Mouse (Mus musculus) layer of hippocampus, postnatal 14 days (tissue): ENCODE measurements at regions not wholly inside any gene's neighbourhood (a gene's known extent, or its start where the extent isn't known, plus 50 kb on each side); places are given as distances from the start of the nearest gene placed in this dataset.
A peak's percentile ranks its signal among the peaks of the same experiment; 100 is the strongest.

Source experiments
- DNase-seq, 2 experiments: peaks; one replicate each; pipeline ENCODE4 v3.0.0; 2021 to 2022; ENCODE audit warnings: low spot score in 2 of 2, mixed read lengths in 1 of 2

DNA sequence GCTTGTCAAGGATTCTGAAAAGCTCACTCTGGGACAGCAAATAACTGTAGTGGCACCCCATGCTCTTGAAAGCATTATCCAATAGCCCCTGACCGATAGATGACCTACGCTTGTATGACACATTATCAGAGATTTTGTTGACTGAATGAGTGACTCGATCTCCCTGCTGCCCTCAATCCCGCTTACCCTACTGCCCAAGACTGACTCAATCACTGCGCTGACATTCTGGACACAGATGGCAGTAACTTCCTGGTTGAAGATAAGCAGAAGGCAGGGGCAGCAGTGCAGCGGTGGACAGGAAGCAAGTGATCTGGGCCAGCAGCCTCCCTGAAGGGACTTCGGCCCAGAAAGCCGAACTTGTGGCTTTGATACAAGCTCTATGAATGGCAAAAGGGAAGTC lies 248.7 kb upstream of the Tpk1 start:
- no peak for DNase-seq

GRCm38 (mm10) chr6:43885992-43886391 lies 219.9 kb upstream of the Tpk1 start:
- no peak for DNase-seq

DNA sequence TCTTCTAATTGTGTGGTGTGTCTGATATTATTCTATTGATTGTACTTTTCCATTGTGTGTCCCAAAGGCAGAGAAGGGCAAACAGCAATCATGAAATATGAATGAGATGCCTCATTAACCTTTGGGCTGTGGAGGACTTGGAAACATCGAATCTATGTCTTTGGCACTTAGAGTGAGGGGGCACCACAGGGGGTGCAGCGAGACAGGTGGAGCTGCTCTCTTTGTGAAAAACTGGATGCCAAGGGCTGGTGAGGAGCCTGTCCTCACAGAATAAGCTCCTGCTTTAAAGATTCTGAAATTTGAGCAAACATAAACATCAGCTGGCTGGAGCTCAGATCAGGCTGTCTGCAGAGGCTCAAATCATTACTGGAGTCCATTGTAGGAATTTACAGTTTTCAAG lies 210.6 kb upstream of the Tpk1 start:
- DNase-seq = no peak

- peak in 1 of 2 experiments; percentile 34 for DNase-seq
Observed at GRCm38 (mm10) chr6:43859406-43859805, 193.3 kb upstream of the Tpk1 start.

GRCm38 (mm10) chr6:43857046-43857445 lies 191.0 kb upstream of the Tpk1 start:
- DNase-seq = no peak

GRCm38 (mm10) chr6:43853461-43853860 lies 187.4 kb upstream of the Tpk1 start:
- DNase-seq = no peak

- no peak for DNase-seq
Observed at GRCm38 (mm10) chr6:43851306-43851705, 185.2 kb upstream of the Tpk1 start.

GRCm38 (mm10) chr6:43838960-43839359 lies 172.9 kb upstream of the Tpk1 start:
- no peak for DNase-seq

DNA sequence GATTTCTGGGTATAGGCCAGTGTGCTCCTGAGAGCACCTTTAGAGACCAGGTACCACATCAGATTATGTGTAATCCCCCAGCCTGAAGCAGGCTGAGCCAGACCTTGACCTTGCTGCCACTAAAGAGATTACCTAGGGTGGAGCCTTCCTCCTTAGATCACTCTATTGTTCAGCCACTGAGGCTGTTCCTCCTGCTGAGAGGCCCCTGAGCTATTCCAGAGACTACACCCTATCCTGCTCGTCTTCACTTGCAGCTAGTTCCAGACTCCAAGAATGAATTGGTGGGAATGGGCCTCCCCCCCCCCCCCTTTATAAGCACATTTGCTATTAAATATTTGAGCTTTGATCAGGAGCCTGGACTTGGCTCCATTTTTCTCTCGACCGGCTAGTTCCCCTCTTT lies 163.8 kb upstream of the Tpk1 start:
- no peak for DNase-seq
